Mouse (Mus musculus): ENCODE measurements around the gene Pgbd5. TPM values are rescaled to one million over a fixed set of nuclear protein-coding genes. Genes with fewer than 3 reads are reported as not detected.
A peak's percentile ranks its signal among the peaks of the same experiment; 100 is the strongest.

Pgbd5 gene
- polyA plus RNA-seq, 1 experiment from 2014 or later, result 5.3 TPM

- H3K27ac ChIP-seq (ENCODE audit: low read depth, low read length), result no peak overlapping the region
- H3K4me3 ChIP-seq (ENCODE audit: low read depth, low read length), result no peak overlapping the region
- ATAC-seq (ENCODE audit: low FRiP score), result no peak
- DNase-seq (ENCODE audit: low spot score), result no peak
- no peak overlapping the region for H3K4me2 ChIP-seq (replicated peaks; ENCODE audit: low read depth, low read length)
- no peak overlapping the region for H3K9ac ChIP-seq (ENCODE audit: low read depth, low read length)
- H3K27me3 ChIP-seq (ENCODE audit: control insufficient read depth, insufficient read depth, low read length), result no peaks in the 10 kb centered on the region
- H3K4me1 ChIP-seq (replicated peaks; ENCODE audit: control insufficient read depth, insufficient read depth, low read length), result no peaks in the 10 kb centered on the region
- no peaks in the 10 kb centered on the region for H3K9me3 ChIP-seq (ENCODE audit: control insufficient read depth, low read length)
- H3K36me3 ChIP-seq (ENCODE audit: control insufficient read depth, insufficient read depth, low read length), result no peaks in the 10 kb centered on the region
- 75% methylated on average over 6 of the region's 6 CpGs for WGBS
Observed at GRCm38 (mm10) chr8:124418185-124418584, 21.3 kb downstream of the Pgbd5 start.

GRCm38 (mm10) chr8:124416646-124417045 is 22.8 kb downstream of the Pgbd5 start:
- no peak for ATAC-seq (ENCODE audit: low FRiP score)
- WGBS, result 77% methylated on average over 7 of the region's 7 CpGs
- Histone ChIP-seq H3K27ac (ENCODE audit: low read depth, low read length) (no peak overlapping the region), H3K4me1 (replicated peaks; ENCODE audit: control insufficient read depth, insufficient read depth, low read length) (no peaks in the 10 kb centered on the region), H3K27me3 (ENCODE audit: control insufficient read depth, insufficient read depth, low read length) (no peaks in the 10 kb centered on the region), H3K4me3 (ENCODE audit: low read depth, low read length) (no peak overlapping the region), H3K9ac (ENCODE audit: low read depth, low read length) (no peak overlapping the region), H3K9me3 (ENCODE audit: control insufficient read depth, low read length) (no peaks in the 10 kb centered on the region), H3K4me2 (replicated peaks; ENCODE audit: low read depth, low read length) (no peak overlapping the region), H3K36me3 (ENCODE audit: control insufficient read depth, insufficient read depth, low read length) (no peaks in the 10 kb centered on the region)
- no peak for DNase-seq (ENCODE audit: low spot score)

- Histone ChIP-seq H3K4me1 (replicated peaks; ENCODE audit: control insufficient read depth, insufficient read depth, low read length) (no peaks in the 10 kb centered on the region), H3K4me3 (ENCODE audit: low read depth, low read length) (no peak overlapping the region), H3K4me2 (replicated peaks; ENCODE audit: low read depth, low read length) (no peak overlapping the region), H3K9me3 (ENCODE audit: control insufficient read depth, low read length) (no peaks in the 10 kb centered on the region), H3K9ac (ENCODE audit: low read depth, low read length) (no peak overlapping the region), H3K27ac (ENCODE audit: low read depth, low read length) (no peak overlapping the region), H3K36me3 (ENCODE audit: control insufficient read depth, insufficient read depth, low read length) (no peaks in the 10 kb centered on the region), H3K27me3 (ENCODE audit: control insufficient read depth, insufficient read depth, low read length) (no peaks in the 10 kb centered on the region)
- DNase-seq (ENCODE audit: low spot score) (no peak), ATAC-seq (ENCODE audit: low FRiP score) (no peak)
- WGBS, result 90% methylated on average over 3 of the region's 3 CpGs
Observed at GRCm38 (mm10) chr8:124415789-124416188, 23.7 kb downstream of the Pgbd5 start.

GRCm38 (mm10) chr8:124415002-124415401 is 24.5 kb downstream of the Pgbd5 start:
- ATAC-seq (ENCODE audit: low FRiP score) (no peak), DNase-seq (ENCODE audit: low spot score) (no peak)
- Histone ChIP-seq H3K36me3 (ENCODE audit: control insufficient read depth, insufficient read depth, low read length) (no peaks in the 10 kb centered on the region), H3K4me1 (replicated peaks; ENCODE audit: control insufficient read depth, insufficient read depth, low read length) (no peaks in the 10 kb centered on the region), H3K27me3 (ENCODE audit: control insufficient read depth, insufficient read depth, low read length) (no peaks in the 10 kb centered on the region), H3K4me3 (ENCODE audit: low read depth, low read length) (no peak overlapping the region), H3K9me3 (ENCODE audit: control insufficient read depth, low read length) (no peaks in the 10 kb centered on the region), H3K4me2 (replicated peaks; ENCODE audit: low read depth, low read length) (no peak overlapping the region), H3K9ac (ENCODE audit: low read depth, low read length) (no peak overlapping the region), H3K27ac (ENCODE audit: low read depth, low read length) (no peak overlapping the region)
- 90% methylated on average over 8 of the region's 8 CpGs for WGBS

- H3K4me3 ChIP-seq (ENCODE audit: low read depth, low read length), result no peak overlapping the region
- ATAC-seq (ENCODE audit: low FRiP score) (no peak), DNase-seq (ENCODE audit: low spot score) (no peak)
- H3K9ac ChIP-seq (ENCODE audit: low read depth, low read length), result no peak overlapping the region
- no peaks in the 10 kb centered on the region for H3K4me1 ChIP-seq (replicated peaks; ENCODE audit: control insufficient read depth, insufficient read depth, low read length)
- WGBS, result 77% methylated on average over 11 of the region's 11 CpGs
- no peaks in the 10 kb centered on the region for H3K36me3 ChIP-seq (ENCODE audit: control insufficient read depth, insufficient read depth, low read length)
- no peak overlapping the region for H3K4me2 ChIP-seq (replicated peaks; ENCODE audit: low read depth, low read length)
- H3K27me3 ChIP-seq (ENCODE audit: control insufficient read depth, insufficient read depth, low read length), result no peaks in the 10 kb centered on the region
- H3K27ac ChIP-seq (ENCODE audit: low read depth, low read length), result no peak overlapping the region
- no peaks in the 10 kb centered on the region for H3K9me3 ChIP-seq (ENCODE audit: control insufficient read depth, low read length)
Observed at GRCm38 (mm10) chr8:124413244-124413965, 26.1 kb downstream of the Pgbd5 start.

GRCm38 (mm10) chr8:124412496-124413243 is 26.8 kb downstream of the Pgbd5 start:
- DNase-seq (ENCODE audit: low spot score) (no peak), ATAC-seq (ENCODE audit: low FRiP score) (no peak)
- Histone ChIP-seq H3K9me3 (ENCODE audit: control insufficient read depth, low read length) (no peaks in the 10 kb centered on the region), H3K4me3 (ENCODE audit: low read depth, low read length) (no peak overlapping the region), H3K27me3 (ENCODE audit: control insufficient read depth, insufficient read depth, low read length) (no peaks in the 10 kb centered on the region), H3K4me1 (replicated peaks; ENCODE audit: control insufficient read depth, insufficient read depth, low read length) (no peaks in the 10 kb centered on the region), H3K4me2 (replicated peaks; ENCODE audit: low read depth, low read length) (no peak overlapping the region), H3K36me3 (ENCODE audit: control insufficient read depth, insufficient read depth, low read length) (no peaks in the 10 kb centered on the region), H3K9ac (ENCODE audit: low read depth, low read length) (no peak overlapping the region), H3K27ac (ENCODE audit: low read depth, low read length) (no peak overlapping the region)
- WGBS, result 85% methylated on average over 19 of the region's 19 CpGs

GRCm38 (mm10) chr8:124404471-124405260 is 34.8 kb downstream of the Pgbd5 start:
- Histone ChIP-seq H3K27ac (ENCODE audit: low read depth, low read length) (peak overlapping the region; percentile 27; the same call in 1 of the 2 replicates), H3K9ac (ENCODE audit: low read depth, low read length) (no peak overlapping the region), H3K9me3 (ENCODE audit: control insufficient read depth, low read length) (no peaks in the 10 kb centered on the region), H3K4me3 (ENCODE audit: low read depth, low read length) (no peak overlapping the region), H3K4me2 (replicated peaks; ENCODE audit: low read depth, low read length) (no peak overlapping the region), H3K36me3 (ENCODE audit: control insufficient read depth, insufficient read depth, low read length) (no peaks in the 10 kb centered on the region), H3K27me3 (ENCODE audit: control insufficient read depth, insufficient read depth, low read length) (no peaks in the 10 kb centered on the region), H3K4me1 (replicated peaks; ENCODE audit: control insufficient read depth, insufficient read depth, low read length) (no peaks in the 10 kb centered on the region)
- ATAC-seq (ENCODE audit: low FRiP score) (no peak), DNase-seq (ENCODE audit: low spot score) (no peak)
- WGBS, result 64% methylated on average over 11 of the region's 12 CpGs

- ATAC-seq (ENCODE audit: low FRiP score) (no peak), DNase-seq (ENCODE audit: low spot score) (peak; percentile 66)
- no peaks in the 10 kb centered on the region for H3K4me1 ChIP-seq (replicated peaks; ENCODE audit: control insufficient read depth, insufficient read depth, low read length)
- WGBS, result 47% methylated on average over 3 of the region's 3 CpGs
- no peak overlapping the region for H3K9ac ChIP-seq (ENCODE audit: low read depth, low read length)
- no peaks in the 10 kb centered on the region for H3K9me3 ChIP-seq (ENCODE audit: control insufficient read depth, low read length)
- no peak overlapping the region for H3K4me2 ChIP-seq (replicated peaks; ENCODE audit: low read depth, low read length)
- H3K27ac ChIP-seq (ENCODE audit: low read depth, low read length), result no peak overlapping the region
- no peaks in the 10 kb centered on the region for H3K27me3 ChIP-seq (ENCODE audit: control insufficient read depth, insufficient read depth, low read length)
- no peaks in the 10 kb centered on the region for H3K36me3 ChIP-seq (ENCODE audit: control insufficient read depth, insufficient read depth, low read length)
- no peak overlapping the region for H3K4me3 ChIP-seq (ENCODE audit: low read depth, low read length)
Observed at GRCm38 (mm10) chr8:124403876-124404275, 35.6 kb downstream of the Pgbd5 start.
